Mouse (Mus musculus): ENCODE measurements around the gene D230025D16Rik. TPM values are rescaled to one million over a fixed set of nuclear protein-coding genes. Genes with fewer than 3 reads are reported as not detected.

Gene D230025D16Rik
- polyA plus RNA-seq, 1 experiment from 2014 or later: 29.1 TPM

- Histone ChIP-seq H3K4me2 (ENCODE audit: low read depth, low read length) (peak overlapping the region; percentile 94), H3K9me3 (replicated peaks; ENCODE audit: control insufficient read depth, low read length) (no peaks in the 10 kb centered on the region), H3K27me3 (ENCODE audit: control insufficient read depth, insufficient read depth, low read length) (peaks cover 30% of the 10 kb centered on the region), H3K9ac (ENCODE audit: low read length) (no peak overlapping the region), H3K4me1 (ENCODE audit: control insufficient read depth, insufficient read depth, low read length) (peaks cover 25% of the 10 kb centered on the region), H3K4me3 (replicated peaks; ENCODE audit: low read length) (peak overlapping the region; percentile 67), H3K27ac (ENCODE audit: low read length) (no peak overlapping the region), H3K36me3 (ENCODE audit: control insufficient read depth, insufficient read depth, low read length) (no peaks in the 10 kb centered on the region)
- WGBS: 45% methylated on average over 16 of the region's 16 CpGs
- no peak for ATAC-seq (ENCODE audit: insufficient read depth, low FRiP score)
Observed at GRCm38 (mm10) chr8:105263244-105263912, 38.4 kb downstream of the D230025D16Rik start.

GRCm38 (mm10) chr8:105264024-105264982 lies 39.4 kb downstream of the D230025D16Rik start, which contains the start of the genes Tradd and Fbxl8:
TSS of gene Tradd (minus strand) at chr8:105264609.
TSS of gene Fbxl8 (plus strand) at chr8:105264648.
- Histone ChIP-seq H3K9ac (ENCODE audit: low read length) (peak within 1 kb of the TSS; percentile 72), H3K27ac (ENCODE audit: low read length) (no peak within 1 kb of the TSS), H3K4me3 (replicated peaks; ENCODE audit: low read length) (peak within 1 kb of the TSS; percentile 67), H3K36me3 (ENCODE audit: control insufficient read depth, insufficient read depth, low read length) (no peaks in the 10 kb centered on the region), H3K27me3 (ENCODE audit: control insufficient read depth, insufficient read depth, low read length) (peaks cover 35% of the 10 kb centered on the region), H3K9me3 (replicated peaks; ENCODE audit: control insufficient read depth, low read length) (no peaks in the 10 kb centered on the region), H3K4me1 (ENCODE audit: control insufficient read depth, insufficient read depth, low read length) (peaks cover 29% of the 10 kb centered on the region), H3K4me2 (ENCODE audit: low read depth, low read length) (peak within 1 kb of the TSS; percentile 94)
- WGBS: 1% methylated on average over 54 of the region's 54 CpGs
- ATAC-seq (ENCODE audit: insufficient read depth, low FRiP score): peak; percentile 77

GRCm38 (mm10) chr8:105265128-105265527 lies 40.2 kb downstream of the D230025D16Rik start:
- Histone ChIP-seq H3K4me1 (ENCODE audit: control insufficient read depth, insufficient read depth, low read length) (peaks cover 29% of the 10 kb centered on the region), H3K4me3 (replicated peaks; ENCODE audit: low read length) (peak overlapping the region; percentile 67), H3K27ac (ENCODE audit: low read length) (no peak overlapping the region), H3K36me3 (ENCODE audit: control insufficient read depth, insufficient read depth, low read length) (no peaks in the 10 kb centered on the region), H3K9me3 (replicated peaks; ENCODE audit: control insufficient read depth, low read length) (no peaks in the 10 kb centered on the region), H3K27me3 (ENCODE audit: control insufficient read depth, insufficient read depth, low read length) (peaks cover 40% of the 10 kb centered on the region), H3K4me2 (ENCODE audit: low read depth, low read length) (peak overlapping the region; percentile 94), H3K9ac (ENCODE audit: low read length) (peak overlapping the region; percentile 72)
- 10% methylated on average over 10 of the region's 10 CpGs for WGBS
- no peak for ATAC-seq (ENCODE audit: insufficient read depth, low FRiP score)

- peaks cover 57% of the 10 kb centered on the region for H3K27me3 ChIP-seq (ENCODE audit: control insufficient read depth, insufficient read depth, low read length)
Observed at GRCm38 (mm10) chr8:105266775-105267174, 41.8 kb downstream of the D230025D16Rik start.

GRCm38 (mm10) chr8:105268342-105269074 lies 43.6 kb downstream of the D230025D16Rik start:
- Histone ChIP-seq H3K36me3 (ENCODE audit: control insufficient read depth, insufficient read depth, low read length) (no peaks in the 10 kb centered on the region), H3K9ac (ENCODE audit: low read length) (peak overlapping the region; percentile 61), H3K4me2 (ENCODE audit: low read depth, low read length) (peak overlapping the region; percentile 69), H3K4me1 (ENCODE audit: control insufficient read depth, insufficient read depth, low read length) (peaks cover 36% of the 10 kb centered on the region), H3K27ac (ENCODE audit: low read length) (no peak overlapping the region), H3K9me3 (replicated peaks; ENCODE audit: control insufficient read depth, low read length) (no peaks in the 10 kb centered on the region), H3K4me3 (replicated peaks; ENCODE audit: low read length) (peak overlapping the region; percentile 49), H3K27me3 (ENCODE audit: control insufficient read depth, insufficient read depth, low read length) (peaks cover 67% of the 10 kb centered on the region)
- WGBS: 4% methylated on average over 65 of the region's 65 CpGs
- peak; percentile 26; the same call in 1 of the 2 replicates for ATAC-seq (ENCODE audit: insufficient read depth, low FRiP score)

More at GRCm38 (mm10) chr8:105266775-105267174, 41.8 kb downstream of the D230025D16Rik start:
- 45% methylated on average over 13 of the region's 13 CpGs for WGBS
- H3K4me3 ChIP-seq (replicated peaks; ENCODE audit: low read length): no peak overlapping the region
- no peaks in the 10 kb centered on the region for H3K36me3 ChIP-seq (ENCODE audit: control insufficient read depth, insufficient read depth, low read length)
- no peak overlapping the region for H3K27ac ChIP-seq (ENCODE audit: low read length)
- no peak for ATAC-seq (ENCODE audit: insufficient read depth, low FRiP score)
- peaks cover 36% of the 10 kb centered on the region for H3K4me1 ChIP-seq (ENCODE audit: control insufficient read depth, insufficient read depth, low read length)
- no peaks in the 10 kb centered on the region for H3K9me3 ChIP-seq (replicated peaks; ENCODE audit: control insufficient read depth, low read length)
- no peak overlapping the region for H3K9ac ChIP-seq (ENCODE audit: low read length)
- no peak overlapping the region for H3K4me2 ChIP-seq (ENCODE audit: low read depth, low read length)

- Histone ChIP-seq H3K4me3 (replicated peaks; ENCODE audit: low read length) (peak overlapping the region; percentile 49), H3K9ac (ENCODE audit: low read length) (peak overlapping the region; percentile 61), H3K27me3 (ENCODE audit: control insufficient read depth, insufficient read depth, low read length) (peaks cover 69% of the 10 kb centered on the region), H3K27ac (ENCODE audit: low read length) (no peak overlapping the region), H3K36me3 (ENCODE audit: control insufficient read depth, insufficient read depth, low read length) (no peaks in the 10 kb centered on the region), H3K4me2 (ENCODE audit: low read depth, low read length) (peak overlapping the region; percentile 69), H3K4me1 (ENCODE audit: control insufficient read depth, insufficient read depth, low read length) (peaks cover 33% of the 10 kb centered on the region), H3K9me3 (replicated peaks; ENCODE audit: control insufficient read depth, low read length) (no peaks in the 10 kb centered on the region)
- ATAC-seq (ENCODE audit: insufficient read depth, low FRiP score): no peak
- WGBS: 8% methylated on average over 10 of the region's 10 CpGs
Observed at GRCm38 (mm10) chr8:105269075-105269458, 44.1 kb downstream of the D230025D16Rik start.

GRCm38 (mm10) chr8:105269461-105269947 lies 44.6 kb downstream of the D230025D16Rik start, which contains the start of gene Hsf4:
TSS of gene Hsf4 (plus strand) at chr8:105269801.
- H3K4me1 ChIP-seq (ENCODE audit: control insufficient read depth, insufficient read depth, low read length): peaks cover 33% of the 10 kb centered on the region
- H3K4me3 ChIP-seq (replicated peaks; ENCODE audit: low read length): peak within 1 kb of the TSS; percentile 49
- H3K9me3 ChIP-seq (replicated peaks; ENCODE audit: control insufficient read depth, low read length): no peaks in the 10 kb centered on the region
- H3K9ac ChIP-seq (ENCODE audit: low read length): peak within 1 kb of the TSS; percentile 61
- ATAC-seq (ENCODE audit: insufficient read depth, low FRiP score): peak; percentile 58; the same call in 1 of the 2 replicates
- H3K4me2 ChIP-seq (ENCODE audit: low read depth, low read length): peak within 1 kb of the TSS; percentile 69
- H3K36me3 ChIP-seq (ENCODE audit: control insufficient read depth, insufficient read depth, low read length): no peaks in the 10 kb centered on the region
- no peak within 1 kb of the TSS for H3K27ac ChIP-seq (ENCODE audit: low read length)
- H3K27me3 ChIP-seq (ENCODE audit: control insufficient read depth, insufficient read depth, low read length): peaks cover 74% of the 10 kb centered on the region
- WGBS: under 1% methylated on average over 42 of the region's 42 CpGs

- peak overlapping the region; percentile 69 for H3K4me2 ChIP-seq (ENCODE audit: low read depth, low read length)
- no peaks in the 10 kb centered on the region for H3K9me3 ChIP-seq (replicated peaks; ENCODE audit: control insufficient read depth, low read length)
- no peaks in the 10 kb centered on the region for H3K36me3 ChIP-seq (ENCODE audit: control insufficient read depth, insufficient read depth, low read length)
- peak overlapping the region; percentile 49 for H3K4me3 ChIP-seq (replicated peaks; ENCODE audit: low read length)
- H3K4me1 ChIP-seq (ENCODE audit: control insufficient read depth, insufficient read depth, low read length): peaks cover 29% of the 10 kb centered on the region
- no peak overlapping the region for H3K27ac ChIP-seq (ENCODE audit: low read length)
- peak overlapping the region; percentile 61 for H3K9ac ChIP-seq (ENCODE audit: low read length)
- WGBS: 8% methylated on average over 39 of the region's 39 CpGs
- peaks cover 82% of the 10 kb centered on the region for H3K27me3 ChIP-seq (ENCODE audit: control insufficient read depth, insufficient read depth, low read length)
- ATAC-seq (ENCODE audit: insufficient read depth, low FRiP score): no peak
Observed at GRCm38 (mm10) chr8:105270101-105270915, 45.4 kb downstream of the D230025D16Rik start.
